Mouse (Mus musculus) C2C12 (cell line): ENCODE measurements around the gene 4921517D22Rik. TPM values are rescaled to one million over a fixed set of nuclear protein-coding genes. Genes with fewer than 3 reads are reported as not detected.
"Not testable (repeated sequence)": the region's sequence is repeated elsewhere in the genome, so short reads cannot be mapped to it uniquely, and the experiment has no call there.

ENCODE experiments used
- H3K27me3 ChIP-seq: one replicate; pipeline ENCODE4 v1.6.1; 2011; ENCODE audit not compliant: control insufficient read depth, insufficient read depth, insufficient read length
- H3K36me3 ChIP-seq: one replicate; pipeline ENCODE4 v1.6.1; 2011; ENCODE audit not compliant: control insufficient read depth, insufficient read depth
- H3K4me3 ChIP-seq: one replicate; pipeline ENCODE4 v1.5.1; 2011; ENCODE audit warnings: mild to moderate bottlenecking, control low read depth; ENCODE audit not compliant: poor library complexity, insufficient read depth, severe bottlenecking
- H3K79me2 ChIP-seq: one replicate; pipeline ENCODE4 v1.6.1; 2011; ENCODE audit not compliant: control insufficient read depth, insufficient read depth
- H3K79me3 ChIP-seq: one replicate; pipeline ENCODE4 v1.6.1; 2011; ENCODE audit warnings: low read depth, control low read depth
- H3ac ChIP-seq: one replicate; pipeline ENCODE3; 2011; ENCODE audit warnings: low read depth; ENCODE audit not compliant: control insufficient read depth, insufficient read length
- CEBPB ChIP-seq: IDR thresholded peaks from one replicate; pipeline ENCODE4 v1.6.1; 2011; ENCODE audit warnings: low read depth, mild to moderate bottlenecking, control low read depth, moderate library complexity
- CTCF ChIP-seq: IDR thresholded peaks from one replicate; pipeline ENCODE4 v1.5.1; 2011; ENCODE audit not compliant: control insufficient read depth, insufficient read depth, insufficient read length
- FOSL1 ChIP-seq: IDR thresholded peaks from one replicate; pipeline ENCODE4 v1.8.0; 2011; ENCODE audit warnings: mild to moderate bottlenecking, low read length; ENCODE audit not compliant: poor library complexity, insufficient read depth, severe bottlenecking
- MAX ChIP-seq: IDR thresholded peaks from one replicate; pipeline ENCODE4 v1.6.1; 2011; ENCODE audit warnings: mild to moderate bottlenecking, control low read depth
- MYOD1 ChIP-seq: IDR thresholded peaks from one replicate; pipeline ENCODE4 v1.6.1; 2011; ENCODE audit warnings: low read depth; ENCODE audit not compliant: control insufficient read depth, insufficient read length
- MYOG ChIP-seq: IDR thresholded peaks from one replicate; pipeline ENCODE4 v1.6.1; 2011; ENCODE audit not compliant: control insufficient read depth, insufficient read length; ENCODE audit errors: extremely low read depth
- USF1 ChIP-seq: IDR thresholded peaks from one replicate; pipeline ENCODE4 v1.6.1; 2011; ENCODE audit warnings: low read depth, mild to moderate bottlenecking, control low read depth, moderate library complexity
- polyA plus RNA-seq: library from polyadenylated mRNA; unstranded; fragments of >200 nt; fragmentation: generic; extraction: Trizol; gene quantifications from one replicate; pipeline ENCODE4 v1.2.1, GENCODE M21; 2012; ENCODE audit warnings: missing spikeins

Gene 4921517D22Rik
- polyA plus RNA-seq, 1 experiment: not detected

DNA sequence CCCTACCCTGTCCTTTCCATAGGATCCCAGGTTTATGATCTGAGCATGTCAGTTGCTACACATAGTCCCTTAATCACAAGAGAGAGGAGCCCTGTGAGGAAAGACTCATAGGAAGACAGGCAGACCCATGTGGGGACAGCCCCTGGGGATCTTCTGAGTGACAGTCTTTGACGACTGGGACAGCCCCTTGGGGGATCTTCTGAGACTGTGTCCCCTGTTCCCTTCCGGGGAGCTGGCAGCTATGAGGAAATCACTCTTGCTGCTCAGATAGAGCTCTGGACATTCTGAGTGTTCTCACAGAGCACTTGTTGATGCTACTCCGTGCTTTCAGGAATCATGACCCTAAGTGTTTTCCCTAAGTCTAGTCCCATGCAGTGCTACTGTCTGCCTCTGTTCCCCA lies 19.8 kb upstream of the 4921517D22Rik start:
- H3K27me3 ChIP-seq: peaks cover 22% of the 10 kb centered on the region
- H3K79me2 ChIP-seq: no peaks in the 10 kb centered on the region
- H3K4me3 ChIP-seq: no peak overlapping the region
- H3K79me3 ChIP-seq: no peaks in the 10 kb centered on the region
- no peak for TF ChIP-seq USF1
- TF ChIP-seq CTCF: no peak
- no peak for TF ChIP-seq MYOG
- no peak for TF ChIP-seq FOSL1
- TF ChIP-seq CEBPB: no peak
- no peak for TF ChIP-seq MYOD1
- no peak for TF ChIP-seq MAX
- no peaks in the 10 kb centered on the region for H3K36me3 ChIP-seq
- H3ac ChIP-seq: no peak overlapping the region

DNA sequence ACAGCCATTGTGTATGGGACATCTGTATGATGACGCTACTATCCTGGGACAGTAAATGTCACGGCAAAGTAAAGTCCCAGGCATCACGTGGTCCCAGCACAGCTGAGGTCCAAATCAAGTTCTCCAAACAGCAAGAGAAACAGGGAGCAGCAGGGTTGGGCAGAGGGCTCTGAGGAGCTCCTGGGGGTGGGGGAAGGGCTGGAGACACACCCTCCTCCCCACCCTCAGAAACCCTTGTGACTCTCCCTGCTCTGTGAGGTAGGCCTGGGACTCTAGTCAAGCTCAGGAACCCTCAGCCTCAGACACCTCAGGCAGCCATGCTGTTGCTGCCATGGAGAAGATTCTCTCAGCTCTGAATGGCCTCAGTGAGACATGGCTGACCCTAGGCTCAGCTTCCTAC lies 18.1 kb upstream of the 4921517D22Rik start, which contains the start of gene Spata31d1b:
TSS of gene Spata31d1b (plus strand) at position 301 of the 400 bp plus-strand sequence.
- not testable (repeated sequence) for H3K79me2 ChIP-seq, H3K36me3 ChIP-seq, H3K79me3 ChIP-seq, H3ac ChIP-seq, H3K4me3 ChIP-seq
- H3K27me3 ChIP-seq: peaks cover 24% of the 10 kb centered on the region

DNA sequence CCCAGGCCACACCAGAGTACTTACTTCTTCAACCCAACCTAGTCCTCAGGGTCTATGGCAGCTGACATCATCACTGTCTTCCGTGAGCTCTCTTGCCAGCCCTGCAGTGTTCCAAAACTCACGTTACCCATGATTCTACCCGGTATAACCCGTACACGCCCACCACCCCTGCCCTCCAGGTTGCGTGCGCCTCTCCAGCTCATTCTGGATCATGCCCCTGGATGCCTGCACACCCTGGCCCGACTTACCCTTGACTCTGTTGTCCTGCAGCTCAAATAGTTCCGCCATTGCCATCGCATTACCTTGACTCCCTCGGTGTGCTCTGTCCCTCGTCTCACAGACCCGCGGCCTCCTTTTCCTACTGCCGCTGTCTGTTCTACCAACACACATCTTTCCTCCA lies 16.3 kb upstream of the 4921517D22Rik start, which contains the start of gene Spata31d1a:
TSS of gene Spata31d1a (minus strand) at position 101 of the 400 bp plus-strand sequence.
- Histone ChIP-seq H3ac (no peak within 1 kb of the TSS), H3K79me3 (no peaks in the 10 kb centered on the region), H3K36me3 (no peaks in the 10 kb centered on the region), H3K27me3 (peaks cover 18% of the 10 kb centered on the region), H3K79me2 (no peaks in the 10 kb centered on the region), H3K4me3 (no peak within 1 kb of the TSS)
- TF ChIP-seq FOSL1 (no peak), USF1 (no peak), MYOG (no peak), CTCF (no peak), MAX (no peak), CEBPB (no peak), MYOD1 (no peak)

DNA sequence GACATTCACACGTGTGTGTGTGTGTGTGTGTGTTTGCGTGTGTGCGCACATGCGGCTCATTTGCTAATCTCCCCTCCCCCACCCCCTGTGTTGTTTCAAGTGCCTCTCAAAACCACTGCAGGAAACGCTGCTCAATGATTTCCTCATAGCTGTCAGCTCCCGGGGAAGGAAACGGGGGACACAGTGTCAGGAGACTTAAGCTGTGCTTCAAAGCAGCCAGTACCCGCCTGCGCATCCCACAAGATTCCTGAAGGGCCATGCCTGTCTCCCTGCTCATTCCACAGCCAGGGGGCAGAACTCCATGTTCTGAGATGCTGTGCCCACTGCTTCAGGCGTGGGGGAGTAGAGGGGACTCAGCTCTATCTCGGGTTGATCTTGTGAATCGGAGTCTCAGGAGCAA lies 10.7 kb upstream of the 4921517D22Rik start:
- Histone ChIP-seq H3K79me3 (no peaks in the 10 kb centered on the region), H3K79me2 (no peaks in the 10 kb centered on the region)
- TF ChIP-seq MYOD1: no peak
- no peak for TF ChIP-seq CEBPB
- no peak for TF ChIP-seq MAX
- TF ChIP-seq USF1: no peak
- TF ChIP-seq CTCF: no peak
- TF ChIP-seq FOSL1: no peak
- no peak for TF ChIP-seq MYOG

DNA sequence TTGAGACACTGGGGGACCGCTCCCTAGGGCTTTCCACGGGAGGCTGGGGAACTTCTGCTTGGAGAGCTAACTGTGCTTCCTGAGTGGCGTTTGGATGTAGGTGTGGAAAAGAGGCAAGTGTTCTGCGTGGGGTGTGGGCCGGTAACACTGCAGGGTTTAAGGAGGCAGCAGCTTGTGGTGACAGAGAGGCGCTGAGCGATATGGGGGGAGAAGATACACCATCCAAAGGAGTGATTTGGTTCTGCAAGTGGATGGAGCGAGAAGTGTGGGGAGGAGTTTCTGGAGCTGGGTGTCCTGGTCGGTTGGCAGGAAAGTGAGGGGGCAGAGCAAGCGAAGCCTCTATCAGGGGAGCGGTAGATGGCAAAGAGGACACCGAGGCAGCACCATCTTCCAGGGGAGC lies 9.6 kb upstream of the 4921517D22Rik start:
- TF ChIP-seq USF1 (no peak), CEBPB (no peak), CTCF (no peak), MYOG (no peak), FOSL1 (no peak), MYOD1 (no peak), MAX (no peak)
- H3K4me3 ChIP-seq: no peak overlapping the region
- H3K79me2 ChIP-seq: no peaks in the 10 kb centered on the region
- peaks cover 25% of the 10 kb centered on the region for H3K27me3 ChIP-seq
- H3K79me3 ChIP-seq: no peaks in the 10 kb centered on the region
- no peak overlapping the region for H3ac ChIP-seq
- H3K36me3 ChIP-seq: no peaks in the 10 kb centered on the region

More for the DNA sequence above, 10.7 kb upstream of the 4921517D22Rik start:
- Histone ChIP-seq H3K36me3 (no peaks in the 10 kb centered on the region), H3ac (no peak overlapping the region), H3K27me3 (peaks cover 26% of the 10 kb centered on the region), H3K4me3 (no peak overlapping the region)

DNA sequence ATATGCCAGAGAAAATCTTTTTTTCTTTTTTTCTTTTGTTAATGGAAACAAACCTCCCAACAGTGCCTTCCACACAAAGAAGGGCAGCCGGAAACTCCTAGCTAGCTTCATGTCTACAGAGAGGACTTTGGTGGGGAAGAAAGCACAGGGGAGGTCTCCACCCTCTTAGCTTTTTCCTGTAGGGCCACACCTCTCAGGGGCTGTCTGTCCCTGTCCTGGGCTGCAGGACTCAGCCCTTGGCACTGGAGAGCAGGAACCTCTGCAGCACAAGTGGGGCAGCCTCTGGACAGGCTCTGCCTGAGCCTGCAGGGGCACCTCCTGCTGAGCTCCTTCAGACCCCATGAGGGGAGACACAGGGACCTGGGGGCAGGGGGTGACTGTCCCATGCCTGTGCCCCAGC lies 6.2 kb upstream of the 4921517D22Rik start:
- H3K36me3 ChIP-seq, H3ac ChIP-seq, H3K79me3 ChIP-seq, H3K4me3 ChIP-seq, H3K79me2 ChIP-seq: not testable (repeated sequence)
- H3K27me3 ChIP-seq: peaks cover 23% of the 10 kb centered on the region
